Mouse (Mus musculus): ENCODE data around the gene Gng8. TPM values are rescaled to one million over a fixed set of nuclear protein-coding genes. Genes with fewer than 3 reads are reported as not detected.
A peak's percentile ranks its signal among the peaks of the same experiment; 100 is the strongest.

Gene Gng8
- polyA plus RNA-seq, 1 experiment from 2014 or later = 13.0 TPM

DNA sequence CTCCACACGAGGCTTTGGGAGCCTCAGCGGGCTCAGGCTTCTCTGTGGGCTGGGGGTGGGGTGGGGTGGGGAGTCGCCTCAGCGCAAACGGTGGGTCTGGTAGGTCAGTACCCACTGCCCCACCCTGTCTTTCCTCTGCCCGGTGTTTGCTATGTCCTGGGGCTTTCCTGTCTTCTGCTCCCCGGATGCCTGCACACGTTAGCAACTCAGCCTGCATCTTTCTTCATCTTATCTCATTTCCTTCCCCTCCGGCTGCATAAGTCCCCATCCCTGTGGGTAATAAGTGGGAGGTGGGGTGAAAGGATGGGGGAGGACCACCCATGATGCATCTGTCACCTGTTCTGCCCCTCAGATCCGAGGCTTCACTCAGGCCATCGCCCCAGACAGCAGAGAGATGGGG is 16.8 kb downstream of the Gng8 start:
- Histone ChIP-seq H3K27me3 (ENCODE audit: control insufficient read depth, insufficient read depth, low read depth, low read length) (0 out of 2 replicates have a peak, but pooled peaks cover 3% of the 10 kb centered on the region), H3K27ac (ENCODE audit: low read length) (no peak overlapping the region), H3K4me3 (ENCODE audit: low read length) (no peak overlapping the region), H3K9me3 (ENCODE audit: control insufficient read depth, low read length) (no peaks in the 10 kb centered on the region), H3K36me3 (ENCODE audit: control insufficient read depth, insufficient read depth, low read length) (no peaks in the 10 kb centered on the region), H3K4me1 (replicated peaks; ENCODE audit: control insufficient read depth, insufficient read depth, low read length) (peaks cover 14% of the 10 kb centered on the region), H3K4me2 (ENCODE audit: low read depth, low read length) (0 out of 2 replicates have a peak overlapping the region, but pooled peaks have one; percentile 20), H3K9ac (ENCODE audit: low read length) (no peak overlapping the region)
- 13% methylated on average over 8 of the region's 11 CpGs for WGBS
- no peak for ATAC-seq (ENCODE audit: low read depth)

GRCm38 (mm10) chr7:16908859-16909258 is 17.3 kb downstream of the Gng8 start:
- no peak for ATAC-seq (ENCODE audit: low read depth)
- 0 out of 2 replicates have a peak, but pooled peaks cover 3% of the 10 kb centered on the region for H3K27me3 ChIP-seq (ENCODE audit: control insufficient read depth, insufficient read depth, low read depth, low read length)
- 0 out of 2 replicates have a peak overlapping the region, but pooled peaks have one; percentile 21 for H3K9ac ChIP-seq (ENCODE audit: low read length)

GRCm38 (mm10) chr7:16909909-16910308 is 18.3 kb downstream of the Gng8 start:
- Histone ChIP-seq H3K27me3 (ENCODE audit: control insufficient read depth, insufficient read depth, low read depth, low read length) (0 out of 2 replicates have a peak, but pooled peaks cover 3% of the 10 kb centered on the region), H3K4me2 (ENCODE audit: low read depth, low read length) (no peak overlapping the region), H3K4me3 (ENCODE audit: low read length) (no peak overlapping the region), H3K9me3 (ENCODE audit: control insufficient read depth, low read length) (no peaks in the 10 kb centered on the region), H3K36me3 (ENCODE audit: control insufficient read depth, insufficient read depth, low read length) (peaks cover 3% of the 10 kb centered on the region; the same call in 1 of the 2 replicates), H3K27ac (ENCODE audit: low read length) (no peak overlapping the region), H3K9ac (ENCODE audit: low read length) (peak overlapping the region; percentile 0; the same call in 1 of the 2 replicates), H3K4me1 (replicated peaks; ENCODE audit: control insufficient read depth, insufficient read depth, low read length) (peaks cover 14% of the 10 kb centered on the region)
- WGBS = 38% methylated on average over 10 of the region's 10 CpGs
- ATAC-seq (ENCODE audit: low read depth) = no peak

More at GRCm38 (mm10) chr7:16908859-16909258, 17.3 kb downstream of the Gng8 start:
- 50% methylated on average over 11 of the region's 11 CpGs for WGBS
- H3K9me3 ChIP-seq (ENCODE audit: control insufficient read depth, low read length) = no peaks in the 10 kb centered on the region
- peak overlapping the region; percentile 20; the same call in 1 of the 2 replicates for H3K4me2 ChIP-seq (ENCODE audit: low read depth, low read length)
- H3K27ac ChIP-seq (ENCODE audit: low read length) = no peak overlapping the region
- H3K4me1 ChIP-seq (replicated peaks; ENCODE audit: control insufficient read depth, insufficient read depth, low read length) = peaks cover 14% of the 10 kb centered on the region
- no peaks in the 10 kb centered on the region for H3K36me3 ChIP-seq (ENCODE audit: control insufficient read depth, insufficient read depth, low read length)
- no peak overlapping the region for H3K4me3 ChIP-seq (ENCODE audit: low read length)

GRCm38 (mm10) chr7:16911904-16912303 is 20.3 kb downstream of the Gng8 start:
- 83% methylated on average over 3 of the region's 3 CpGs for WGBS
- ATAC-seq (ENCODE audit: low read depth) = no peak
- Histone ChIP-seq H3K4me3 (ENCODE audit: low read length) (no peak overlapping the region), H3K9me3 (ENCODE audit: control insufficient read depth, low read length) (no peaks in the 10 kb centered on the region), H3K4me1 (replicated peaks; ENCODE audit: control insufficient read depth, insufficient read depth, low read length) (peaks cover 7% of the 10 kb centered on the region), H3K36me3 (ENCODE audit: control insufficient read depth, insufficient read depth, low read length) (peaks cover 9% of the 10 kb centered on the region; the same call in 1 of the 2 replicates), H3K9ac (ENCODE audit: low read length) (no peak overlapping the region), H3K27me3 (ENCODE audit: control insufficient read depth, insufficient read depth, low read depth, low read length) (0 out of 2 replicates have a peak, but pooled peaks cover 3% of the 10 kb centered on the region), H3K4me2 (ENCODE audit: low read depth, low read length) (no peak overlapping the region), H3K27ac (ENCODE audit: low read length) (no peak overlapping the region)

GRCm38 (mm10) chr7:16912360-16912759 is 20.8 kb downstream of the Gng8 start:
- H3K36me3 ChIP-seq (ENCODE audit: control insufficient read depth, insufficient read depth, low read length) = peaks cover 12% of the 10 kb centered on the region
- peaks cover 7% of the 10 kb centered on the region for H3K4me1 ChIP-seq (replicated peaks; ENCODE audit: control insufficient read depth, insufficient read depth, low read length)
- no peak overlapping the region for H3K4me3 ChIP-seq (ENCODE audit: low read length)
- no peak overlapping the region for H3K27ac ChIP-seq (ENCODE audit: low read length)
- ATAC-seq (ENCODE audit: low read depth) = no peak
- H3K4me2 ChIP-seq (ENCODE audit: low read depth, low read length) = no peak overlapping the region
- 0 out of 2 replicates have a peak, but pooled peaks cover 3% of the 10 kb centered on the region for H3K27me3 ChIP-seq (ENCODE audit: control insufficient read depth, insufficient read depth, low read depth, low read length)
- H3K9ac ChIP-seq (ENCODE audit: low read length) = no peak overlapping the region
- 51% methylated on average over 6 of the region's 6 CpGs for WGBS
- H3K9me3 ChIP-seq (ENCODE audit: control insufficient read depth, low read length) = no peaks in the 10 kb centered on the region

- Histone ChIP-seq H3K27me3 (ENCODE audit: control insufficient read depth, insufficient read depth, low read depth, low read length) (no peaks in the 10 kb centered on the region), H3K36me3 (ENCODE audit: control insufficient read depth, insufficient read depth, low read length) (peaks cover 21% of the 10 kb centered on the region)
- 34% methylated on average over 10 of the region's 10 CpGs for WGBS
These were observed 22.3 kb downstream of the Gng8 start for GRCm38 (mm10) chr7:16913806-16914452.

GRCm38 (mm10) chr7:16914453-16915343 is 23.1 kb downstream of the Gng8 start:
- 82% methylated on average over 18 of the region's 18 CpGs for WGBS
- Histone ChIP-seq H3K4me2 (ENCODE audit: low read depth, low read length) (no peak overlapping the region), H3K27me3 (ENCODE audit: control insufficient read depth, insufficient read depth, low read depth, low read length) (no peaks in the 10 kb centered on the region), H3K36me3 (ENCODE audit: control insufficient read depth, insufficient read depth, low read length) (peaks cover 23% of the 10 kb centered on the region), H3K9ac (ENCODE audit: low read length) (no peak overlapping the region), H3K4me3 (ENCODE audit: low read length) (no peak overlapping the region), H3K9me3 (ENCODE audit: control insufficient read depth, low read length) (no peaks in the 10 kb centered on the region), H3K4me1 (replicated peaks; ENCODE audit: control insufficient read depth, insufficient read depth, low read length) (peaks cover 10% of the 10 kb centered on the region), H3K27ac (ENCODE audit: low read length) (no peak overlapping the region)
- no peak for ATAC-seq (ENCODE audit: low read depth)

More at GRCm38 (mm10) chr7:16913806-16914452, 22.3 kb downstream of the Gng8 start:
- peak; percentile 61 for ATAC-seq (ENCODE audit: low read depth)
- Histone ChIP-seq H3K4me3 (ENCODE audit: low read length) (no peak overlapping the region), H3K9me3 (ENCODE audit: control insufficient read depth, low read length) (no peaks in the 10 kb centered on the region), H3K4me1 (replicated peaks; ENCODE audit: control insufficient read depth, insufficient read depth, low read length) (peaks cover 9% of the 10 kb centered on the region), H3K27ac (ENCODE audit: low read length) (no peak overlapping the region), H3K9ac (ENCODE audit: low read length) (0 out of 2 replicates have a peak overlapping the region, but pooled peaks have one; percentile 17), H3K4me2 (ENCODE audit: low read depth, low read length) (no peak overlapping the region)

GRCm38 (mm10) chr7:16915461-16916340 is 24.1 kb downstream of the Gng8 start:
- Histone ChIP-seq H3K36me3 (ENCODE audit: control insufficient read depth, insufficient read depth, low read length) (peaks cover 23% of the 10 kb centered on the region), H3K27ac (ENCODE audit: low read length) (no peak overlapping the region), H3K27me3 (ENCODE audit: control insufficient read depth, insufficient read depth, low read depth, low read length) (no peaks in the 10 kb centered on the region), H3K4me1 (replicated peaks; ENCODE audit: control insufficient read depth, insufficient read depth, low read length) (peaks cover 16% of the 10 kb centered on the region), H3K9ac (ENCODE audit: low read length) (no peak overlapping the region), H3K4me3 (ENCODE audit: low read length) (no peak overlapping the region), H3K4me2 (ENCODE audit: low read depth, low read length) (no peak overlapping the region), H3K9me3 (ENCODE audit: control insufficient read depth, low read length) (no peaks in the 10 kb centered on the region)
- WGBS = 79% methylated on average over 32 of the region's 32 CpGs
- no peak for ATAC-seq (ENCODE audit: low read depth)

Data from lung, embryonic 16.5 days (tissue).